Mouse (Mus musculus): ENCODE results near the gene Efna5. TPM values are rescaled to one million over a fixed set of nuclear protein-coding genes. Genes with fewer than 3 reads are reported as not detected.

Gene Efna5
- polyA plus RNA-seq (2015; fragmentation: Nextera tagmentation; extraction: Ambion mirVana), result 55.0 and 59.7 TPM in 2 replicates

DNA sequence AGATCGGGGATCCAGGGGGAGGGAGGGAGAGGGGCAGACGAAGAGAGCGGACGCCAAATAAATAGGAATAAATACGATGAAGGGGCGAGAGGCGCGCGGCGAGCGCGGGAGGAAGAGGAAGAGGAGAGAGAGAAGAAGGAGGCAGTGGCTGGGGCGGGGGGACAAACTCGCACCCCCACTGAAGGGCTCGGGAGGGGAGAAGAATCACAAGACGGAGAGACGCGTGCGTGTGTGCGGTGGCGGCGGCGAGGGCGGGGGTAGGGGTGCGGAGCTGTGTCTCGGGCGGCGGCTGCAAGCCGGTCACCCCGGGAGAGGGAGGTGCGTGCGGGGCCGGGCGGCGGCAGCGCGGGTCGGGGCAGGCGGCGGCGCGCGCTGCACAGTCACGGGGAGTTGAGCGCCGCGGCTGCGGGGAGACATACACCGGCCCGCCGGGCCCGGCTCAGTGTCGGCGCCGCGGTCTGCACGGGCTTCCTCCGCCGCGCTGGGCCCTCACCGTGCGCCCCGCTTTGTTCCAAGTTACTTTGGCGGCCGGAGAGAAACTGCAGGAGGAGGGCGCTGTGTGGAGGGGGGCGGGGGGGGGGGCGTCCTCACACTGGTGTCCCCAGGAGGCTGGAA, at the start of gene Efna5:
TSS of gene Efna5 (minus strand) at position 142 of the 615 bp plus-strand sequence.
- peak; percentile 23 for ATAC-seq
- under 1% methylated on average over 56 of the region's 68 CpGs for WGBS
- H3K4me1 ChIP-seq (ENCODE audit: control insufficient read depth, insufficient read depth, low read length), result peaks cover 2% of the 10 kb centered on the region; the same call in 1 of the 2 replicates
- H3K36me3 ChIP-seq (ENCODE audit: control insufficient read depth, insufficient read depth, low read length), result no peaks in the 10 kb centered on the region
- H3K9ac ChIP-seq (ENCODE audit: low read depth, low read length), result peak within 1 kb of the TSS; percentile 96
- H3K27me3 ChIP-seq (ENCODE audit: control insufficient read depth, insufficient read depth, low read depth, low read length), result no peaks in the 10 kb centered on the region
- H3K27ac ChIP-seq (ENCODE audit: low read length), result peak within 1 kb of the TSS; percentile 95
- no peaks in the 10 kb centered on the region for H3K9me3 ChIP-seq (replicated peaks; ENCODE audit: control insufficient read depth, low read length, poor library complexity, severe bottlenecking)
- H3K4me2 ChIP-seq (ENCODE audit: low read length), result peak within 1 kb of the TSS; percentile 99
- peak within 1 kb of the TSS; percentile 88 for H3K4me3 ChIP-seq (ENCODE audit: low read depth, low read length)

DNA sequence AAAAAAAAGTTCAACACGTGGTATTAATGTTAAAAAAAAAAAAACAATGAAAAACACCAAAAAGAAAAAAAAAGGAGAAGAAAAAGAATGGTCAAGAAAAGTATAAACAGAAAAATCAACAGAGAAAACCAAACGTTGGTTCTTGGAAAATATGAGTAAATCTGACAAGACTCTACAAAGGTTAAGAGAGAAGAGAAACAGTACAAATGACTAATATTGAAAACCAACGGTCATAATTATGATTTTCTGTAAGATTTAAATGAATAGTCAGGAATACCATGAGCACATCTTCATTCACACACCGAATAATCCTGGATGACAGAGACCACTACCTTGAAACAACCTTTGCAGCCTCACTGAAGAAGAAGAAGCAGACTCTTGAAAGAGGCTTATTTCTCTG, 34.2 kb upstream of the Efna5 start:
- WGBS, result 86% methylated on average over 4 of the region's 4 CpGs
- Histone ChIP-seq H3K4me1 (ENCODE audit: control insufficient read depth, insufficient read depth, low read length) (no peaks in the 10 kb centered on the region), H3K27ac (ENCODE audit: low read length) (no peak overlapping the region), H3K36me3 (ENCODE audit: control insufficient read depth, insufficient read depth, low read length) (no peaks in the 10 kb centered on the region), H3K9ac (ENCODE audit: low read depth, low read length) (no peak overlapping the region), H3K4me2 (ENCODE audit: low read length) (no peak overlapping the region), H3K9me3 (replicated peaks; ENCODE audit: control insufficient read depth, low read length, poor library complexity, severe bottlenecking) (no peaks in the 10 kb centered on the region), H3K27me3 (ENCODE audit: control insufficient read depth, insufficient read depth, low read depth, low read length) (no peaks in the 10 kb centered on the region), H3K4me3 (ENCODE audit: low read depth, low read length) (no peak overlapping the region)
- ATAC-seq, result no peak

DNA sequence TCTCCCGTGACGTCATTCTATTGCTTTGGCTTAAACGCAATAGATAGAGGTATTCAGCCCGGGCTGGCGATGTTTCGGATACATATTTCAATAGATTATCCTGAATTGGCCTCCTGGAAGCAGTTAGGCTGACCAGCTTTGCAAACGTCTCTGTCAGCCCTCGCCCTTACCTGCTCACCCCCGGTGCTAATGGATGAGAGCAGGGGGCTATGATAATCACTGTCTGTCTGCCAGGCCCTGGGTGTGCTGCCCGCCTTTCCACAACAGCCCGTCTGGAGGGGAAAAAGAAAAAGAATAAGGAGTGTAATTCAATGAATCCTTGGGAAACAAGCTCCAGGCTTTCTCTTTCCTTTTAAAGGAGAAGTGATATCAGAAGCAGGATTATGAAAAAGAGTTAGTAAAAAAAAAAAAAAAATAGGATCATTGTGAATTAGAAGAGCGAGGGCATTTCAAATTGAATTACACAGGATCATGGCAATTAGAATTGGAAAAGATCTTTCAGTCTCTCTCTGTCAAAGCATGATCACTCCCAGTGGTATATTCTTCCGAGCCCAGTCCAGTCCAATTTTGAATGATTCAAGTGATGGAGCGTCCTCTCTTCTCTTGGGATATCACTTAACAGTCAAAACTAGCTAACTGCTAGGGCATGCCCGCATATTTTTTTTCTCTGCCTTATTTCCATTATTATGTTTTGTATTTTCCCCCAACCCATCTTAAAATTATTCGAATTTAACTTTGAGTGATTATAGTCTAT, 24.8 kb upstream of the Efna5 start:
- H3K4me2 ChIP-seq (ENCODE audit: low read length), result peak overlapping the region; percentile 45
- WGBS, result 35% methylated on average over 16 of the region's 16 CpGs
- peak overlapping the region; percentile 66 for H3K27ac ChIP-seq (ENCODE audit: low read length)
- 0 out of 2 replicates have a peak overlapping the region, but pooled peaks have one; percentile 18 for H3K9ac ChIP-seq (ENCODE audit: low read depth, low read length)
- H3K4me3 ChIP-seq (ENCODE audit: low read depth, low read length), result no peak overlapping the region
- H3K9me3 ChIP-seq (replicated peaks; ENCODE audit: control insufficient read depth, low read length, poor library complexity, severe bottlenecking), result no peaks in the 10 kb centered on the region
- H3K36me3 ChIP-seq (ENCODE audit: control insufficient read depth, insufficient read depth, low read length), result no peaks in the 10 kb centered on the region
- H3K27me3 ChIP-seq (ENCODE audit: control insufficient read depth, insufficient read depth, low read depth, low read length), result no peaks in the 10 kb centered on the region
- peaks cover 3% of the 10 kb centered on the region; the same call in 1 of the 2 replicates for H3K4me1 ChIP-seq (ENCODE audit: control insufficient read depth, insufficient read depth, low read length)
- no peak for ATAC-seq

DNA sequence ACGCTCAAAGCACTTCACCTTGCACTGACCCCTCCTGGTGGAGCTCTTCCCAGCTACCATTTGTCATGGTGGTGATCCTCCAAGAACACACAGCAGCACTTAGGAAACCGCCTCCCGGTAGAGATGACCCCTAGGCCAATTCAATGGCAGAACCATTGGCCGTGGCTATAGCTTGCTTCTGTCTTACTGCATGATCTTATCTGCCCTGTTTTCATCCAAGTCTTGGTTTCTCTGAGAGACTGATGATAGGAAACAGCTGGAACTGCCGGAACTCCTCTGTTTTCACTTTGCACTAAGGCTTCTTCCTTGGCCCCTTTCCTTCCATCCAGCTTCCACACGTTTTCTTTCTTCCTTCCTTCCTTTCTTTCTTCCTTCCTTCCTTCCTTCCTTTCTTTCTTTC, 17.9 kb upstream of the Efna5 start:
- H3K4me2 ChIP-seq (ENCODE audit: low read length), result no peak overlapping the region
- no peaks in the 10 kb centered on the region for H3K36me3 ChIP-seq (ENCODE audit: control insufficient read depth, insufficient read depth, low read length)
- no peaks in the 10 kb centered on the region for H3K27me3 ChIP-seq (ENCODE audit: control insufficient read depth, insufficient read depth, low read depth, low read length)
- no peaks in the 10 kb centered on the region for H3K4me1 ChIP-seq (ENCODE audit: control insufficient read depth, insufficient read depth, low read length)
- no peak overlapping the region for H3K4me3 ChIP-seq (ENCODE audit: low read depth, low read length)
- H3K9me3 ChIP-seq (replicated peaks; ENCODE audit: control insufficient read depth, low read length, poor library complexity, severe bottlenecking), result no peaks in the 10 kb centered on the region
- 89% methylated on average over 6 of the region's 6 CpGs for WGBS
- H3K9ac ChIP-seq (ENCODE audit: low read depth, low read length), result no peak overlapping the region
- ATAC-seq, result no peak
- no peak overlapping the region for H3K27ac ChIP-seq (ENCODE audit: low read length)

DNA sequence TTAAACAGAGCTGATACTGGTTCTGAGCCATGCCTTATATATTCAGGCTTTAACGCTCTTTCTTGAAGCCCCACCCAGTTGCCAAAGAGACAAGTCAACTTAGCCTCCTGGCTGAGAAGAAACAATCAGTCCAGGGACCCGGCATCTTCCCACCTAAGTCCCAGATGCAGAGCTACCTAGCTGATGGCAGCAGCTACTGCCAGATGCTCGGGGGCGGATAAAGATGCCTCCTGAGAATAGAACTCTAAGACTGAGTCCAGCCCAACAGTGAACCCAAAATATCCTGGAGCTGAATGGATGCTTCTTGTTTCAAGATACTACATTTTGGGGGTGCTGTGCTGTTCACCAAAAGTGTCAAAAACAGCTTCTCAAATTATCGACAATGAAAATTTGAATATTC, 8.9 kb upstream of the Efna5 start:
- Histone ChIP-seq H3K27me3 (ENCODE audit: control insufficient read depth, insufficient read depth, low read depth, low read length) (no peaks in the 10 kb centered on the region), H3K27ac (ENCODE audit: low read length) (no peak overlapping the region), H3K9me3 (replicated peaks; ENCODE audit: control insufficient read depth, low read length, poor library complexity, severe bottlenecking) (no peaks in the 10 kb centered on the region), H3K9ac (ENCODE audit: low read depth, low read length) (no peak overlapping the region), H3K4me1 (ENCODE audit: control insufficient read depth, insufficient read depth, low read length) (no peaks in the 10 kb centered on the region), H3K4me3 (ENCODE audit: low read depth, low read length) (no peak overlapping the region), H3K36me3 (ENCODE audit: control insufficient read depth, insufficient read depth, low read length) (no peaks in the 10 kb centered on the region), H3K4me2 (ENCODE audit: low read length) (no peak overlapping the region)
- WGBS, result 87% methylated on average over 5 of the region's 5 CpGs
- no peak for ATAC-seq

DNA sequence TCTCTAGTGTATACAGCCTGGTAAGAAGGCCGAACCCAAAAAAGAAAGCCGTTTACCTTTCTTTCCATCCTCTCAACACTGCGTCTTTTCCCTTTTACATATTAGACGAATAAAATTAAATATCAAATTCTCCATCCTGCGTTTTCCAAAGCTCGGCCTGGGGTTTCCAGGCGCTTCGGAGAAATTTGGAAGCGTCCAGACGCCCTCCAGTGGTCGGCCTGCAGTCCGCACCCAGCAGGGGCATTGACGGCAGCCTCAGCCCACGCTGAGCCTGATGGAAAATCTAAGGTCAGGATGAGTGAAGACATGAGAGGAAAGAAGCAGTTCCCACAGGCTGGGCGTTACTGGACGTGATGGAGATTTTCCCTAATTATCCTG, 3.0 kb upstream of the Efna5 start:
- 0% methylated on average over 16 of the region's 16 CpGs for WGBS
- ATAC-seq, result peak; percentile 8; the same call in 1 of the 2 replicates
- peak overlapping the region; percentile 88 for H3K4me3 ChIP-seq (ENCODE audit: low read depth, low read length)
- H3K9ac ChIP-seq (ENCODE audit: low read depth, low read length), result peak overlapping the region; percentile 96
- no peaks in the 10 kb centered on the region for H3K4me1 ChIP-seq (ENCODE audit: control insufficient read depth, insufficient read depth, low read length)
- peak overlapping the region; percentile 95 for H3K27ac ChIP-seq (ENCODE audit: low read length)
- no peaks in the 10 kb centered on the region for H3K9me3 ChIP-seq (replicated peaks; ENCODE audit: control insufficient read depth, low read length, poor library complexity, severe bottlenecking)
- H3K36me3 ChIP-seq (ENCODE audit: control insufficient read depth, insufficient read depth, low read length), result no peaks in the 10 kb centered on the region
- H3K4me2 ChIP-seq (ENCODE audit: low read length), result peak overlapping the region; percentile 99
- no peaks in the 10 kb centered on the region for H3K27me3 ChIP-seq (ENCODE audit: control insufficient read depth, insufficient read depth, low read depth, low read length)

DNA sequence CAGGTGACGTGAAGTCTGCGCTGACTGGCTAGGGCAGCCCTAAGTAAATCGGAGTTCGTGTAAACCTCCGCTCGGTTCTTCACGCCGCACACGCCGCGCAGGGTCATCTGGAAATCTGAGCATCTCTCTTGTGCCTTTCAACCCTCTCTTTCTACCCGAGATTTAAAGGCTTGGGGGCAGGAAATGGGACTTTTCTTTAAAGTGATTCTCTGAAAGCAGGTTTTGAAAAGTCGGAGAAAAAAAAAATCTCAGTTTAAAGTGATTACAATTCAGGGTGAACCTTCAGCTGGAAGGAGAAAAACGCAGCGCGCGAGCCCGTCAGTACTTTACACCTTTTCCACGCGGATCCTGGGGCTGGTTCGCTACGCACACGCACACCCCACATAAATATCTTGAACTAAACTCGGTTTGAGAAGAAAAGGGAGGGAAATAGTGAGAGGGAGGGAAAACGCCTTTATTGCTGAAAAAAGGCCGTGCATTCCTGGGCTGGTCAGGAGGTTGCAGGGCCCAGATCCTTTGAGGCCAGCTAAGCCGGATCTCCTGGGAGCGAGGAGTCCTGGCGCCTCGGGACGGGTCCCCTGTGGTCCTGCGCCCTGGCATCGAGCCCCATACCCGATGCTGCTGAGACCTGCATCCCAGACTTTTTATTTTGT, 2.5 kb upstream of the Efna5 start:
- H3K9me3 ChIP-seq (replicated peaks; ENCODE audit: control insufficient read depth, low read length, poor library complexity, severe bottlenecking), result no peaks in the 10 kb centered on the region
- H3K36me3 ChIP-seq (ENCODE audit: control insufficient read depth, insufficient read depth, low read length), result no peaks in the 10 kb centered on the region
- peak; percentile 34; the same call in 1 of the 2 replicates for ATAC-seq
- peak overlapping the region; percentile 95 for H3K27ac ChIP-seq (ENCODE audit: low read length)
- under 1% methylated on average over 34 of the region's 34 CpGs for WGBS
- peak overlapping the region; percentile 96 for H3K9ac ChIP-seq (ENCODE audit: low read depth, low read length)
- H3K4me2 ChIP-seq (ENCODE audit: low read length), result peak overlapping the region; percentile 99
- no peaks in the 10 kb centered on the region for H3K4me1 ChIP-seq (ENCODE audit: control insufficient read depth, insufficient read depth, low read length)
- H3K27me3 ChIP-seq (ENCODE audit: control insufficient read depth, insufficient read depth, low read depth, low read length), result no peaks in the 10 kb centered on the region
- H3K4me3 ChIP-seq (ENCODE audit: low read depth, low read length), result peak overlapping the region; percentile 88

DNA sequence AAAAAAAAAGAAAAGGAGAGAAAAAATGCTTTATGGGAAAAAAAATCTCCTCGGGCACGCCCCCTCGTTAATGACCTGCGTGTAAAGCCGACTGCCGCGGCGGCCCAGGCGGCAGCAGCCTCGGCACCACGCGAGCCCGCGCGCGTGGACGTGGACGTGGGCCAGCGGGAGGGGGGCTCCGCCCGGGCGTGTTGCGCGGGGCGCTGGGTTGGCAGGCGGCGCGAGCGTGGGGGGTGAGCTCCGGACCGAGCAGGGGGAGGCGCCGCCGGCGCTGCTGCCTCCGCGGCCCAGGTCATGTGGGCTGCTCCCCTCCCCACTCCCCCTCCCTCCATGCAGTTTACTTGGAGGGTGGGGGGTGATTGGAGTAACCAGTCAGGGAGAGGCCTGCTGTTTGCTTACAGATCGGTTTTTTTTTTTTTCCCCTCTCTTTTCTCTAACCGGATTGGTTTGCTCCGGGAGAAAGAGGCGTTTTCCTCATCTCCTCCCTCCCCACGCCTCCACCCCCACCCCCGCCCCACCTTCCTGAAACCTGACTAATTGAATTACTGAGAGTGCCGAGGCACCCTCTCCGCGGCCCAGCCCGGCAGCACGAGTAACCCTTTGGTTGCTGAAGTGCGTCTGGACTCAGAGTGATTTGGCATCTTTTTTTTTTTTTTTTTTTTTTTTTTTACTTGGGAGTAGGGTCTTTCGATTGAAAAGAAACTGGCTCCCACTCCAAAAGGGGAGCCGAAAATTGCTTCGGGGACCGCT, 1.8 kb upstream of the Efna5 start:
- no peaks in the 10 kb centered on the region for H3K4me1 ChIP-seq (ENCODE audit: control insufficient read depth, insufficient read depth, low read length)
- H3K27ac ChIP-seq (ENCODE audit: low read length), result peak overlapping the region; percentile 95
- H3K4me2 ChIP-seq (ENCODE audit: low read length), result peak overlapping the region; percentile 99
- no peaks in the 10 kb centered on the region for H3K36me3 ChIP-seq (ENCODE audit: control insufficient read depth, insufficient read depth, low read length)
- H3K27me3 ChIP-seq (ENCODE audit: control insufficient read depth, insufficient read depth, low read depth, low read length), result no peaks in the 10 kb centered on the region
- peak overlapping the region; percentile 96 for H3K9ac ChIP-seq (ENCODE audit: low read depth, low read length)
- WGBS, result under 1% methylated on average over 38 of the region's 53 CpGs
- peak; percentile 76 for ATAC-seq
- H3K9me3 ChIP-seq (replicated peaks; ENCODE audit: control insufficient read depth, low read length, poor library complexity, severe bottlenecking), result no peaks in the 10 kb centered on the region
- peak overlapping the region; percentile 88 for H3K4me3 ChIP-seq (ENCODE audit: low read depth, low read length)
